Mouse (Mus musculus) macrophage (primary cell): ENCODE data around the gene Glyr1. TPM values are rescaled to one million over a fixed set of nuclear protein-coding genes. Genes with fewer than 3 reads are reported as not detected.

Experiments
- H3K27ac ChIP-seq: fragments of 350-480 bp; formaldehyde crosslinking; 2 replicates; pipeline ENCODE4 v1.9.0; 2021
- H3K36me3 ChIP-seq: fragments of 350-480 bp; formaldehyde crosslinking; 2 replicates; pipeline ENCODE4 v1.9.0; 2021; ENCODE audit errors: inconsistent target
- H3K4me3 ChIP-seq: fragments of 350-480 bp; formaldehyde crosslinking; 2 replicates; pipeline ENCODE4 v1.9.0; 2021; ENCODE audit errors: inconsistent target
- H3K79me2 ChIP-seq: fragments of 350-480 bp; formaldehyde crosslinking; 2 replicates; pipeline ENCODE4 v1.9.0; 2021; ENCODE audit errors: inconsistent target
- WGBS: methylation state at CpG from one replicate; pipeline ENCODE4 v1.1.7; 2026; ENCODE audit warnings: inconsistent platforms; ENCODE audit not compliant: missing documents; 5-methylcytosine and 5-hydroxymethylcytosine counted together
- polyA plus RNA-seq: library from polyadenylated mRNA; stranded (reverse); fragments of 250-400 nt; gene quantifications from 3 replicates; pipeline ENCODE4 v1.2.4, GENCODE M21; 2018; ENCODE audit warnings: inconsistent platforms
- total RNA-seq, 78 experiments: library from RNA; depleted of rRNA; stranded (reverse); fragments of 250-400 nt; gene quantifications; 1 replicate in 9 of 78; 2 replicates in 24 of 78; 3 replicates in 43 of 78; 4 replicates in 2 of 78; pipeline ENCODE4 v1.2.4; 2018; ENCODE audit warnings: inconsistent platforms in 56 of 78

The Glyr1 gene
- total RNA-seq (2018; cell fraction: chromatin; rRNA removed) = 100 to 1,000 TPM in 22 of 26 experiments, 10 to 100 TPM in 4; 68.0 to 182 (median 151) TPM
- total RNA-seq (2018; cell fraction: cytosol; rRNA removed) = 10 to 100 TPM; 64.0 to 87.0 (median 75.5) TPM
- 100 to 1,000 TPM in 17 of 26 experiments, 10 to 100 TPM in 9; 65.5 to 145 (median 106) TPM for total RNA-seq (2018; cell fraction: nucleus; rRNA removed)
- 72.3 to 104 TPM (median 77.0 TPM) in 3 replicates for polyA plus RNA-seq

GRCm38 (mm10) chr16:5049774-5050234 is at the start of gene Glyr1, which contains the start of gene Ubn1:
Gene Glyr1, minus strand, starts transcription at chr16:5049863.
Gene Ubn1, plus strand, starts transcription at chr16:5050057.
- under 1% methylated on average over 52 of the region's 56 CpGs for WGBS
- Histone ChIP-seq H3K27ac (peak within 1 kb of the TSS; percentile 78), H3K4me3 (peak within 1 kb of the TSS; percentile 96), H3K36me3 (peaks cover 29% of the 10 kb centered on the region), H3K79me2 (peaks cover 90% of the 10 kb centered on the region)

DNA sequence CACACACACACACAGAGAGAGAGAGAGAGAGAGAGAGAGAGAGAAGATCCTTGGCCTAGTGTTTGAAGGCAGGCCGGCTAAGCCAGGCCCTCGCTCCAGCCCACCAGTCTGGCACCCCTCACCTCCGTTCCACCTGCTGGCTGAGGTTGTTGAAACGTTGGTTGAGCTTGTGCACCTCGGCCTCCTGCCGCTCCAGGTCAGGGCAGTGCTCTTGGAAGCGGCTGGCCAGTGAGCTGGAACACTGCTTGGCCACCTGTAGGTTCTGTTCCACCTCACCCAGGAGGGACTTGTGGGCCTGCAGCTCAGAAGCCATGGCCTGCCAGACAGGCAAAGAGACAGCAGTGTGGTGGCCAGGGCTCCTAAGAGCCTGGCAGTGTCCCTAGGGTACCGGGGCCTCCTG is 46.8 kb upstream of the Glyr1 start:
- Histone ChIP-seq H3K36me3 (no peaks in the 10 kb centered on the region), H3K79me2 (no peaks in the 10 kb centered on the region), H3K4me3 (no peak overlapping the region), H3K27ac (no peak overlapping the region)
- WGBS = 90% methylated on average over 7 of the region's 8 CpGs

- WGBS = 83% methylated on average over 5 of the region's 5 CpGs
- H3K27ac ChIP-seq = no peak overlapping the region
- H3K36me3 ChIP-seq = no peaks in the 10 kb centered on the region
These were observed 43.6 kb upstream of the Glyr1 start for GRCm38 (mm10) chr16:5093285-5093684.

GRCm38 (mm10) chr16:5089021-5089420 is 39.4 kb upstream of the Glyr1 start:
- Histone ChIP-seq H3K27ac (no peak overlapping the region), H3K79me2 (no peaks in the 10 kb centered on the region), H3K4me3 (no peak overlapping the region), H3K36me3 (peaks cover 32% of the 10 kb centered on the region)
- 87% methylated on average over 10 of the region's 10 CpGs for WGBS

More at GRCm38 (mm10) chr16:5093285-5093684, 43.6 kb upstream of the Glyr1 start:
- H3K79me2 ChIP-seq = no peaks in the 10 kb centered on the region
- no peak overlapping the region for H3K4me3 ChIP-seq

DNA sequence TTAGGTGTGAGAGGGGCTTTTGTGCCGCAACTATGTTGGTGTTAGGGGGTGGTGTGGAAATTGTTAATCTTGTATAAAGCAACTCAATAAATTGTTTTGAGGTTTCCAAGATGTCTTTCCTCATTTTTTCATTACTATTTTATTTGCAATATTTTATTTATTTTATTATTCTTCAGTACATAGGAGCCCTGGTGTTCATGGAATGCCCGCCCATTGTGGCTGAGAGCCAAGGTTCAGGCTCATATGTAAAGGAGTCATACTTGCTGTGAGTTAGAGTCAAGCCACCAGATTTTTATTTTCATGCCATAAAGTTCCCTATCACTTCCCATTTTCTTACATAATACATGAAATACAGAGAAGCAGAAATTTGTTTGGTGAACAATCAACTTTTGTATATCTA is 36.5 kb upstream of the Glyr1 start:
- WGBS = 94% methylated on average over 2 of the region's 2 CpGs
- H3K36me3 ChIP-seq = peaks cover 61% of the 10 kb centered on the region
- H3K27ac ChIP-seq = no peak overlapping the region
- no peak overlapping the region for H3K4me3 ChIP-seq
- no peaks in the 10 kb centered on the region for H3K79me2 ChIP-seq

DNA sequence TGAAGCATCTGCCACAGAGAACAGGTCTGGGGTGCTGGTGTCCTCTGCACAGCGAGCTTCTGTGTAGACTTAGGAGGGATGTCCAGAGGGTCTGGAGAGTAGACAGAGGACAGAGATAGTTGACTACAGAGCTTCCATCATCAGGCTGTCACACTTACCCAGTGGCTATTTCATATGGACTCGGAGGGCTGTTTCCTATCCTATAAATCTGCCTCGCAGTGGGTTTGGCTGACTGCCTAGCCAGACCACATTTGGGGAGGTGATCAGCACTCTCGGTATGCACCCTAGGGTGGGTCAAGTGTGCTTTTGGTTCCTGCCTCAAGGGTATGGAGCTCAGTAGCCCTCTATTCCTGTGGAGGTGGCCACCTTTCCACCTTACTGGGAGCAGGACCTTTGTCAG is 35.5 kb upstream of the Glyr1 start:
- Histone ChIP-seq H3K36me3 (peaks cover 66% of the 10 kb centered on the region), H3K79me2 (0 out of 2 replicates have a peak, but pooled peaks cover under 1% of the 10 kb centered on the region), H3K4me3 (no peak overlapping the region), H3K27ac (no peak overlapping the region)
- WGBS = 26% methylated on average over 4 of the region's 4 CpGs

- Histone ChIP-seq H3K36me3 (peaks cover 95% of the 10 kb centered on the region), H3K4me3 (no peak overlapping the region), H3K27ac (no peak overlapping the region), H3K79me2 (peaks cover 1% of the 10 kb centered on the region; the same call in 1 of the 2 replicates)
- 92% methylated on average over 5 of the region's 5 CpGs for WGBS
These were observed 24.7 kb upstream of the Glyr1 start for GRCm38 (mm10) chr16:5074341-5074740.

DNA sequence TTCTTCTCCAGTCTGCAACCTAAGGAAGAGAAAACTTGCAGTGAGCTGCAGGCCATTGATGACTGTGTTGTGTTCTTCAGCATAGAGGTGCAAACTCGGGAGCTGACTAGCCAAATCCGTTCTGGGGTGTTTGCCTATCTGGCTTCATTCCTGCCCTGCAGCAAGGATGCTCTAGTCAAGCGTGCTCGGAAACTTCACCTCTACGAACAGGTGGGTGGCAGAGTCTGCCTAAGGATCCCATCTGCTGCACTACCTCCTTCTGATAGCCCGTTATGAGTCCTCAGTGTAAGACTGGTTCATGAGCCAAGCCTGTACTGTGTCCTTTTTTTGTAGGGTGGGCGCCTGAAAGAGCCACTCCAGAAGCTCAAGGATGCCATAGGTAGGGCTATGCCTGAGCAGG is 22.3 kb upstream of the Glyr1 start:
- 96% methylated on average over 7 of the region's 7 CpGs for WGBS
- H3K4me3 ChIP-seq = no peak overlapping the region
- no peak overlapping the region for H3K27ac ChIP-seq
- H3K79me2 ChIP-seq = no peaks in the 10 kb centered on the region; the same call in 1 of the 2 replicates
- peaks cover 96% of the 10 kb centered on the region for H3K36me3 ChIP-seq

DNA sequence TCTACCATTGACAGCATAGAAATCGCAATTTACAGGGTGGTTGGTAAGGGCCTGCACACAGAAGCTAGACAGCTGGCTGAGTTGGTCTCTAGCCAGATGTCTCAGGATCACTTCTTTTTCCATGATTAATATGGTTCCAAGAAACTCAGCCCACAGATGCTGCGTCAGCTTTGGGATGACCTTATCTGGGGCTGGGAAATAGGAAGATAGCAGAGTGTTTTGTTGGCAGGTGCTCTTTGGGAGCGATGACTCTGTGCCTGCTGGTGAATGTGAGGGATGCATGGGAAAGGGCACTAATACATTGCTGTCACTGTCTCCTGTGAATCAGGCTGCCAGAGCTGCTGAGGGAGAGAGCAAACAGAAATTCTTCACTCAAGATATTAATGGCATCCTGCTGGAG is 20.7 kb upstream of the Glyr1 start:
- 97% methylated on average over 3 of the region's 3 CpGs for WGBS
- H3K4me3 ChIP-seq = no peak overlapping the region
- no peaks in the 10 kb centered on the region for H3K79me2 ChIP-seq
- no peak overlapping the region for H3K27ac ChIP-seq
- H3K36me3 ChIP-seq = peaks cover 95% of the 10 kb centered on the region

- H3K36me3 ChIP-seq = peaks cover 71% of the 10 kb centered on the region
- 85% methylated on average over 4 of the region's 4 CpGs for WGBS
- H3K79me2 ChIP-seq = peaks cover 32% of the 10 kb centered on the region
- no peak overlapping the region for H3K4me3 ChIP-seq
- H3K27ac ChIP-seq = no peak overlapping the region
These were observed 13.8 kb upstream of the Glyr1 start for GRCm38 (mm10) chr16:5063472-5063871.

DNA sequence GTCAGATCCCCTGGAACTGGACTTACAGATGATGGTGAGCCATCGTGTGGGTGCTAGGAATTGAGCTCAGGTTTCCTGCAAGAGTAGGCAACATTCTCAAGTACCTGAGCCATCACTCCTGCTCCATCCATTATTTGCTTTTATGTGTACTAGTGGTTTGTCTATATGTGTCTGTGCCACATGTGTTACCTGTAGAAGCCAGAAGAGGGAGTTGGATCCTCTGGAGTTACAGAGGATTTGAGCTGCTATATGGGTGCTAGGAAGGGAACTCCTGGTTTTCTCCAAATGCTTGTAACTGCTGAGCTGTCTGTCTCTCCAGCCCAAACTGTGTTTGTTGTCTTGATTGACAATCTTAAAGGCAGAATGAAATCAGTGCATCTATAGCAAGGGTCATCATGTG is 8.5 kb upstream of the Glyr1 start:
- WGBS = 92% methylated on average over 1 of the region's 1 CpGs
- Histone ChIP-seq H3K4me3 (no peak overlapping the region), H3K27ac (no peak overlapping the region), H3K79me2 (peaks cover 85% of the 10 kb centered on the region), H3K36me3 (peaks cover 46% of the 10 kb centered on the region)

GRCm38 (mm10) chr16:5050251-5051110 is 818 bp upstream of the Glyr1 start:
- peaks cover 90% of the 10 kb centered on the region for H3K79me2 ChIP-seq
- peak overlapping the region; percentile 28; the same call in 1 of the 2 replicates for H3K27ac ChIP-seq
- H3K4me3 ChIP-seq = peak overlapping the region; percentile 80
- H3K36me3 ChIP-seq = peaks cover 25% of the 10 kb centered on the region
- WGBS = under 1% methylated on average over 78 of the region's 78 CpGs

GRCm38 (mm10) chr16:5049182-5049773 is 385 bp downstream of the Glyr1 start:
- peaks cover 33% of the 10 kb centered on the region for H3K36me3 ChIP-seq
- H3K4me3 ChIP-seq = peak overlapping the region; percentile 96
- peak overlapping the region; percentile 78 for H3K27ac ChIP-seq
- WGBS = 2% methylated on average over 37 of the region's 38 CpGs
- peaks cover 90% of the 10 kb centered on the region for H3K79me2 ChIP-seq

GRCm38 (mm10) chr16:5045322-5045721 is 4.3 kb downstream of the Glyr1 start:
- Histone ChIP-seq H3K4me3 (no peak overlapping the region), H3K79me2 (peaks cover 78% of the 10 kb centered on the region), H3K27ac (no peak overlapping the region), H3K36me3 (peaks cover 64% of the 10 kb centered on the region)
- WGBS = 94% methylated on average over 3 of the region's 3 CpGs
